Mouse (Mus musculus): ENCODE results near the gene Tob2. TPM values are rescaled to one million over a fixed set of nuclear protein-coding genes. Genes with fewer than 3 reads are reported as not detected.
A peak's percentile ranks its signal among the peaks of the same experiment; 100 is the strongest.

Tob2 gene
- total RNA-seq, 1 experiment = 20.9 TPM

DNA sequence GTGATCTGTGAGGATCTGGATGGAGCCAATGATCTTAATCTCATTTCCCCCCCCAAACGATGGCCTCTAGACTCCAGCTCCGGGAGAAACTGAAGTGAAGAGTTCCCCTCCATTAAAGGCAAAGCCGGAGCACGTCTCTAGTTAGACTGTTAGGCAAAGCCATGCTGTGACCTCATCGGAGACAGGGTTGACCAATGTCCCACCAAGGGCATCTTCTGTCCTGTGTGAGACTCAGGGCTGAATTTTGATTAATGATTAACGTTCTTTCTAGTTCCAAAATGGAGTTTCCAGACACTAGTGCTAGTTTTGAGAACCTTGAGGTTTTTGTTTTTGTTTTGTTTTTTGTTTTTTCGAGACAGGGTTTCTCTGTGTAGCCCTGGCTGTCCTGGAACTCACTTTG lies 5.5 kb downstream of the Tob2 start:
- in situ Hi-C loops (cut with MboI; ENCODE audit: low sequenced_read_pairs in 2 of 2, unreplicated experiment in 2 of 2) = no loop called here
- H3K27ac ChIP-seq (ENCODE audit: insufficient read depth, low read depth, low read length, poor library complexity, severe bottlenecking) = no peak overlapping the region
- peaks cover 0 to 24% of the 10 kb centered on the region in 2 experiments; a peak in 2 of 4 replicates for H3K4me1 ChIP-seq (ENCODE audit: control insufficient read depth in 2 of 2, insufficient read depth in 2 of 2, low read length in 2 of 2, poor library complexity in 1 of 2)
- no peak for TF ChIP-seq HCFC1 (IDR thresholded peaks at IDR 0.05; ENCODE audit: borderline replicate concordance, insufficient read depth, low read length)
- no peak for TF ChIP-seq CHD2 (IDR thresholded peaks at IDR 0.05; ENCODE audit: low read depth, low read length)
- TF ChIP-seq MAFK (IDR thresholded peaks at IDR 0.05; ENCODE audit: insufficient read depth, low read depth, low read length) = no peak
- no peak for TF ChIP-seq ZC3H11A (IDR thresholded peaks at IDR 0.05; ENCODE audit: borderline replicate concordance, low read depth, low read length)
- TF ChIP-seq ZNF384 (IDR thresholded peaks at IDR 0.05; ENCODE audit: low read depth, low read length) = no peak
- peaks cover 11% of the 10 kb centered on the region; the same call in 1 of the 2 replicates for H3K36me3 ChIP-seq (ENCODE audit: control insufficient read depth, insufficient read depth, low read length, poor library complexity, severe bottlenecking)
- no peak overlapping the region for H3K9ac ChIP-seq (ENCODE audit: insufficient read depth, low read depth, low read length, poor library complexity, severe bottlenecking)
- no peaks in the 10 kb centered on the region for H3K9me3 ChIP-seq (ENCODE audit: control insufficient read depth, insufficient read depth, low read depth, low read length)
- H3K4me3 ChIP-seq (ENCODE audit: insufficient read depth in 1 of 2, low read depth in 1 of 2, low read length in 2 of 2, poor library complexity in 1 of 2, severe bottlenecking in 1 of 2) = no peak overlapping the region
- no peak for DNase-seq (ENCODE audit: low read depth, low spot score)

DNA sequence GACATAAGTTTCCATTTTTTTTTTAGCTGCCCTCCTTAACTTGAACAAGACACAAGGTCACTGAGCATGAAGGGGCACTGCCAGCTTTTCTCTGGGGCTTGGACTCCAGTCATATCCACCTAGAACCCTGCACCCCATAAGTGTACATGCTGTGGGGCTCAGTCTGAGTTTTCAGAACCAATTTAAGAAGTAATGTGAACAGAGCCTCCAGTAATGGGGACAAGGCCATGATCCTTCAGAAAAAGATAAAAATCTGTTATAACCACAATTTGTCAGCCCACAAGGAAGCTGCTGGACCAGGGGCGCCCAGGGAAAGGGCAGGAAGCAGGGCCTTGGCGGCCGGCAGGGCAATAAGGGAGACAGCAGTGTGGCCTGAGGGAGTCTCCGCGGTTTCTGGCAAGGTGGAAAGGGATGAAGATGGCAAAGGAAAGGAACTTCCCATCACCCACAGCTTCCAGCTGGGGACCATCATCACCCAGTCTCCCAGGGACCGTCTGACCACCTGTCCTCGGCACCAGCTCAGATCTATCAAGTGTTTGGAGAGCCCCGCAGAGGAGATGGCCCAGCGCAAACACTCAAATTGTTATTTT lies 6.1 kb downstream of the Tob2 start:
- no peak overlapping the region for H3K27ac ChIP-seq (ENCODE audit: insufficient read depth, low read depth, low read length, poor library complexity, severe bottlenecking)
- in situ Hi-C loops (cut with MboI; ENCODE audit: low sequenced_read_pairs in 2 of 2, unreplicated experiment in 2 of 2) = no loop called here
- H3K4me3 ChIP-seq (ENCODE audit: insufficient read depth in 1 of 2, low read depth in 1 of 2, low read length in 2 of 2, poor library complexity in 1 of 2, severe bottlenecking in 1 of 2) = no peak overlapping the region
- TF ChIP-seq MAFK (IDR thresholded peaks at IDR 0.05; ENCODE audit: insufficient read depth, low read depth, low read length) = no peak
- no peak for TF ChIP-seq ZNF384 (IDR thresholded peaks at IDR 0.05; ENCODE audit: low read depth, low read length)
- TF ChIP-seq HCFC1 (IDR thresholded peaks at IDR 0.05; ENCODE audit: borderline replicate concordance, insufficient read depth, low read length) = no peak
- TF ChIP-seq ZC3H11A (IDR thresholded peaks at IDR 0.05; ENCODE audit: borderline replicate concordance, low read depth, low read length) = no peak
- TF ChIP-seq CHD2 (IDR thresholded peaks at IDR 0.05; ENCODE audit: low read depth, low read length) = no peak
- peaks cover 11% of the 10 kb centered on the region; the same call in 1 of the 2 replicates for H3K36me3 ChIP-seq (ENCODE audit: control insufficient read depth, insufficient read depth, low read length, poor library complexity, severe bottlenecking)
- peaks cover 0 to 24% of the 10 kb centered on the region in 2 experiments; a peak in 2 of 4 replicates for H3K4me1 ChIP-seq (ENCODE audit: control insufficient read depth in 2 of 2, insufficient read depth in 2 of 2, low read length in 2 of 2, poor library complexity in 1 of 2)
- no peak for DNase-seq (ENCODE audit: low read depth, low spot score)
- no peaks in the 10 kb centered on the region for H3K9me3 ChIP-seq (ENCODE audit: control insufficient read depth, insufficient read depth, low read depth, low read length)
- H3K9ac ChIP-seq (ENCODE audit: insufficient read depth, low read depth, low read length, poor library complexity, severe bottlenecking) = no peak overlapping the region

DNA sequence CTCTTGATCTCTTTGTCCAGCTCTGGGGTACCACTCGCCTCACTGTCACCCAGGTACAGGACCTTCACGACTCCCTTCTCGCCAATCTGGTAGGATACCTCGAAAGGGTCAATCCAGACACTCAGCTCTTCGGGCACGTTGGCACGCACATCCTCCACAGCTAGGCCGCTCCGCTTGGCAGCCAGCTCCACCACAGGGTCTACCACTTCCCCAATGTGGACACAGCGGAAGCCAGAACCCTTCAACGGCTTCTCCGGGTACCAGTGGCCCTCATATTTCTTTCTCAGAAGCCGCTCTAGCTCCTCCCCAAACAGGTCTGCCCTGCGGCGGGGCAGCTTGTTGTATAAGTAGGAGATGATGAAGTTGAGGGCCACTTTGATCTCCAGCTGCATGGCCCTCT lies 7.2 kb downstream of the Tob2 start:
- Histone ChIP-seq H3K36me3 (ENCODE audit: control insufficient read depth, insufficient read depth, low read length, poor library complexity, severe bottlenecking) (peaks cover 11% of the 10 kb centered on the region; the same call in 1 of the 2 replicates), H3K4me1 (ENCODE audit: control insufficient read depth in 2 of 2, insufficient read depth in 2 of 2, low read length in 2 of 2, poor library complexity in 1 of 2) (peaks cover 0 to 18% of the 10 kb centered on the region in 2 experiments; a peak in 1 of 4 replicates), H3K9ac (ENCODE audit: insufficient read depth, low read depth, low read length, poor library complexity, severe bottlenecking) (no peak overlapping the region), H3K9me3 (ENCODE audit: control insufficient read depth, insufficient read depth, low read depth, low read length) (no peaks in the 10 kb centered on the region), H3K27ac (ENCODE audit: insufficient read depth, low read depth, low read length, poor library complexity, severe bottlenecking) (no peak overlapping the region), H3K4me3 (ENCODE audit: insufficient read depth in 1 of 2, low read depth in 1 of 2, low read length in 2 of 2, poor library complexity in 1 of 2, severe bottlenecking in 1 of 2) (peak overlapping the region; percentile 12 to 17; a peak in 3 of 4 replicates)
- in situ Hi-C loops (cut with MboI; ENCODE audit: low sequenced_read_pairs in 2 of 2, unreplicated experiment in 2 of 2) = no loop called here
- no peak for DNase-seq (ENCODE audit: low read depth, low spot score)
- TF ChIP-seq ZNF384 (IDR thresholded peaks at IDR 0.05; ENCODE audit: low read depth, low read length) (no peak), HCFC1 (IDR thresholded peaks at IDR 0.05; ENCODE audit: borderline replicate concordance, insufficient read depth, low read length) (no peak), CHD2 (IDR thresholded peaks at IDR 0.05; ENCODE audit: low read depth, low read length) (no peak)

DNA sequence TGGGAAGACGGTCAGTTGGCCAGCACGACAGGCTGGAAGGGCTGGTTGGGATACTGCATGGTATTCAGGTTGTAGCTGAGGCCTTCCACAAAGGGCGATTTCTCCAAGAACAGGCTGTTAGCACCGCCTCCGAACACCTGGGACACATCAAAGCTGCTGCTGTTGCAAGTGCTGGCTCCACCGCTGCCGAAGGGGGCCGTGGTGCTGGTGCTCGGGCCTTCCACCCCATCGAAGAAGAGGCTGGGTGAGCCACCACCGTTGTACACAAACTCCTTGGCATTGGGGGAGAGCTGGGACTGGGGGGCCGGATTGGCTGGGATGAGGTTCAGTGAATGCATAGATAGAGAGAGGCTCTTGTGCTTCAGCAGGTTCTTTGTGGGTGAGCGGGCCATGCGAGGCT lies 7.9 kb downstream of the Tob2 start:
- Histone ChIP-seq H3K9me3 (ENCODE audit: control insufficient read depth, insufficient read depth, low read depth, low read length) (no peaks in the 10 kb centered on the region), H3K4me3 (ENCODE audit: insufficient read depth in 1 of 2, low read depth in 1 of 2, low read length in 2 of 2, poor library complexity in 1 of 2, severe bottlenecking in 1 of 2) (peak overlapping the region in 1 of 2 experiments; percentile 45; a peak in 1 of 4 replicates), H3K36me3 (ENCODE audit: control insufficient read depth, insufficient read depth, low read length, poor library complexity, severe bottlenecking) (peaks cover 11% of the 10 kb centered on the region; the same call in 1 of the 2 replicates), H3K27ac (ENCODE audit: insufficient read depth, low read depth, low read length, poor library complexity, severe bottlenecking) (no peak overlapping the region), H3K4me1 (ENCODE audit: control insufficient read depth in 2 of 2, insufficient read depth in 2 of 2, low read length in 2 of 2, poor library complexity in 1 of 2) (peaks cover 0 to 20% of the 10 kb centered on the region in 2 experiments; a peak in 3 of 4 replicates), H3K9ac (ENCODE audit: insufficient read depth, low read depth, low read length, poor library complexity, severe bottlenecking) (no peak overlapping the region)
- in situ Hi-C loops (cut with MboI; ENCODE audit: low sequenced_read_pairs in 2 of 2, unreplicated experiment in 2 of 2) = no loop called here
- no peak for TF ChIP-seq HCFC1 (IDR thresholded peaks at IDR 0.05; ENCODE audit: borderline replicate concordance, insufficient read depth, low read length)
- no peak for TF ChIP-seq ZC3H11A (IDR thresholded peaks at IDR 0.05; ENCODE audit: borderline replicate concordance, low read depth, low read length)
- no peak for TF ChIP-seq CHD2 (IDR thresholded peaks at IDR 0.05; ENCODE audit: low read depth, low read length)
- no peak for TF ChIP-seq MAFK (IDR thresholded peaks at IDR 0.05; ENCODE audit: insufficient read depth, low read depth, low read length)
- no peak for TF ChIP-seq ZNF384 (IDR thresholded peaks at IDR 0.05; ENCODE audit: low read depth, low read length)
- DNase-seq (ENCODE audit: low read depth, low spot score) = no peak

Data from ES-E14 (cell line).